In genomic region chr17:6270840-6271239, GRCm38 (mm10) we compare ENCODE assay signal across 9 mouse cellular contexts. TPM values are rescaled to one million over a fixed set of nuclear protein-coding genes. Genes with fewer than 3 reads are reported as not detected.
DNase-seq lines count a peak whose midpoint lies in the region; ATAC-seq and TF ChIP-seq lines count a peak whose summit lies in the region.
"Not testable (repeated sequence)": the region's sequence is repeated elsewhere in the genome, so short reads cannot be mapped to it uniquely, and the experiment has no call there.
"Had no signal": no experiment of that assay in that cellular context is flagged by ENCODE, and none has a peak within 500 bp of the region (broad histone marks: within the 10 kb centered on the region; RNA-seq: fewer than 3 reads in every experiment).

No protein-coding gene starts in this region.

- not testable (repeated sequence) for H3K27me3 ChIP-seq in hindbrain, embryonic 15.5 days; limb, embryonic 10.5 days (ENCODE audit: low read depth, poor library complexity, severe bottlenecking); lung, embryonic 16.5 days (ENCODE audit: control insufficient read depth, insufficient read depth, low read depth, low read length); neural tube, embryonic 12.5 days (replicated peaks)

- peak overlapping the region; percentile 71 for H3K4me3 ChIP-seq in gastrocnemius, adult 2 months
- H3K4me3 ChIP-seq in hindbrain, embryonic 15.5 days, result peak overlapping the region; percentile 50
- H3K4me3 ChIP-seq in limb, embryonic 10.5 days, result peak overlapping the region; percentile 53
- peak overlapping the region; percentile 54 for H3K4me3 ChIP-seq in lung, embryonic 16.5 days (ENCODE audit: low read length)
- H3K4me3 ChIP-seq in neural tube, embryonic 12.5 days, result peak overlapping the region; percentile 51

- H3K27ac ChIP-seq in gastrocnemius, adult 2 months, result peak overlapping the region; percentile 83
- peak overlapping the region; percentile 20; the same call in 1 of the 2 replicates for H3K27ac ChIP-seq in hindbrain, embryonic 15.5 days (replicated peaks)
- H3K27ac ChIP-seq in limb, embryonic 10.5 days, result 0 out of 2 replicates have a peak overlapping the region, but pooled peaks have one; percentile 70
- not testable (repeated sequence) for H3K27ac ChIP-seq in lung, embryonic 16.5 days (ENCODE audit: low read length); neural tube, embryonic 12.5 days

- H3K4me2 ChIP-seq in hindbrain, embryonic 15.5 days, result peak overlapping the region; percentile 72
- H3K4me2 ChIP-seq in lung, embryonic 16.5 days (ENCODE audit: low read depth, low read length), result peak overlapping the region; percentile 63
- peak overlapping the region; percentile 61 for H3K4me2 ChIP-seq in neural tube, embryonic 12.5 days (replicated peaks)

- not testable (repeated sequence) for H3K9me3 ChIP-seq in hindbrain, embryonic 15.5 days; limb, embryonic 10.5 days (replicated peaks); lung, embryonic 16.5 days (ENCODE audit: control insufficient read depth, low read length); neural tube, embryonic 12.5 days

- intact Hi-C loops in gastrocnemius, adult 2 months (cut with DNase I), result not testable (repeated sequence)

- 0 out of 2 replicates have a peak, but pooled peaks have one; percentile 7 for ATAC-seq in hindbrain, embryonic 15.5 days (ENCODE audit: low FRiP score, low read depth)
- ATAC-seq in lung, embryonic 16.5 days (ENCODE audit: low read depth), result 0 out of 2 replicates have a peak, but pooled peaks have one; percentile 13
- ATAC-seq in neural tube, embryonic 12.5 days (ENCODE audit: low FRiP score, low read depth), result peak; percentile 15; the same call in 1 of the 2 replicates

- peak; percentile 33 for DNase-seq in Muller cell, postnatal 12 days (ENCODE audit: inconsistent ontology term)
- DNase-seq in embryo, embryonic 11 days, result peak; percentile 39
- peak; percentile 20 for DNase-seq in gastrocnemius, adult 2 months
- peak; percentile 55 for DNase-seq in limb, embryonic 10.5 days (ENCODE audit: low spot score)
- DNase-seq in urinary bladder, postnatal 14 days (ENCODE audit: low spot score), result peak; percentile 5

- not testable (repeated sequence) for H3K4me1 ChIP-seq in hindbrain, embryonic 15.5 days (replicated peaks); limb, embryonic 10.5 days; lung, embryonic 16.5 days (replicated peaks; ENCODE audit: control insufficient read depth, insufficient read depth, low read length); neural tube, embryonic 12.5 days

- WGBS in hindbrain, embryonic 15.5 days, result under 1% methylated on average over 25 of the region's 25 CpGs
- under 1% methylated on average over 25 of the region's 25 CpGs for WGBS in limb, embryonic 10.5 days
- WGBS in lung, embryonic 16.5 days, result under 1% methylated on average over 25 of the region's 25 CpGs
- under 1% methylated on average over 25 of the region's 25 CpGs for WGBS in neural tube, embryonic 12.5 days

- H3K36me3 ChIP-seq in hindbrain, embryonic 15.5 days; limb, embryonic 10.5 days; lung, embryonic 16.5 days (ENCODE audit: control insufficient read depth, insufficient read depth, low read length); neural tube, embryonic 12.5 days: not testable (repeated sequence)

- not testable (repeated sequence) for TF ChIP-seq CTCF in gastrocnemius, adult 2 months (IDR thresholded peaks at IDR 0.05)

- H3K9ac ChIP-seq in hindbrain, embryonic 15.5 days, result peak overlapping the region; percentile 42; the same call in 1 of the 2 replicates
- H3K9ac ChIP-seq in lung, embryonic 16.5 days (ENCODE audit: low read length), result peak overlapping the region; percentile 68
- H3K9ac ChIP-seq in neural tube, embryonic 12.5 days, result peak overlapping the region; percentile 62

RNA-seq across cellular contexts. Expression of gene Tmem181a, which starts 14.2 kb away (rescaled TPM):
- total RNA-seq in gastrocnemius, adult 2 months (2021), result 1 to 10 TPM; 4.0 to 6.0 TPM
- polyA plus RNA-seq in hindbrain, embryonic 15.5 days (2015; fragmentation: Nextera tagmentation; extraction: Ambion mirVana), result 53.2 and 58.4 TPM in 2 replicates
- polyA plus RNA-seq in limb, embryonic 10.5 days (2016; fragmentation: Nextera tagmentation; extraction: Ambion mirVana), result 19.8 and 23.7 TPM in 2 replicates
- 20.1 and 20.6 TPM in 2 replicates for polyA plus RNA-seq in lung, embryonic 16.5 days (2015; fragmentation: Nextera tagmentation; extraction: Ambion mirVana)
- polyA plus RNA-seq in neural tube, embryonic 12.5 days (2016; fragmentation: Nextera tagmentation; extraction: Ambion mirVana), result 33.4 and 36.2 TPM in 2 replicates
- polyA plus RNA-seq: erythroblast, embryonic 14.5 days had no signal

RNA-seq across cellular contexts. Expression of gene Dynlt1a, which starts 46.5 kb away (rescaled TPM):
- 1 to 10 TPM; 3.7 to 4.7 TPM for total RNA-seq in gastrocnemius, adult 2 months (2021)
- polyA plus RNA-seq in hindbrain, embryonic 15.5 days (2015; fragmentation: Nextera tagmentation; extraction: Ambion mirVana), result 50.2 and 52.7 TPM in 2 replicates
- polyA plus RNA-seq in limb, embryonic 10.5 days (2016; fragmentation: Nextera tagmentation; extraction: Ambion mirVana), result 18.1 and 18.8 TPM in 2 replicates
- polyA plus RNA-seq in lung, embryonic 16.5 days (2015; fragmentation: Nextera tagmentation; extraction: Ambion mirVana), result 17.4 and 18.4 TPM in 2 replicates
- polyA plus RNA-seq in neural tube, embryonic 12.5 days (2016; fragmentation: Nextera tagmentation; extraction: Ambion mirVana), result 39.4 and 42.6 TPM in 2 replicates

Comparison
In these comparisons a context has a peak if more than half of its experiments do, and no peak if none do; other contexts are left out.
1. DNase-seq: peak in every context shown above with its lines; median percentile 55 in limb, embryonic 10.5 days; 39 in embryo, embryonic 11 days; 33 in Muller cell, postnatal 12 days; 20 in gastrocnemius, adult 2 months; 5 in urinary bladder, postnatal 14 days.